Mouse (Mus musculus) stomach, embryonic 14.5 days (tissue): ENCODE measurements around the gene Tfap4. TPM values are rescaled to one million over a fixed set of nuclear protein-coding genes. Genes with fewer than 3 reads are reported as not detected.

ENCODE experiments used
- ATAC-seq: fragments of 200-750 bp; cut with Nextera tagmentation; 2 replicates; pipeline ENCODE4 v1.8.0; 2017; ENCODE audit warnings: low read depth, moderate TSS enrichment; ENCODE audit not compliant: insufficient number of reproducible peaks, insufficient read depth, low FRiP score
- H3K27ac ChIP-seq: fragments of 300-500 bp; sonication (generic); 2 replicates; pipeline ENCODE4 v1.5.1; 2014; ENCODE audit warnings: mild to moderate bottlenecking, low read length, moderate library complexity, mixed read lengths
- H3K27me3 ChIP-seq: fragments of 300-500 bp; sonication (generic); 2 replicates; pipeline ENCODE4 v1.6.1; 2014; ENCODE audit warnings: low read length, control low read depth, mixed read lengths; ENCODE audit not compliant: control insufficient read depth, insufficient read depth
- H3K36me3 ChIP-seq: fragments of 300-500 bp; sonication (generic); 2 replicates; pipeline ENCODE4 v1.6.1; 2014; ENCODE audit warnings: mild to moderate bottlenecking, control low read depth, low read length, moderate library complexity, mixed read lengths; ENCODE audit not compliant: control insufficient read depth, insufficient read depth
- H3K4me1 ChIP-seq: fragments of 300-500 bp; sonication (generic); 2 replicates; pipeline ENCODE4 v1.6.1; 2014; ENCODE audit warnings: low read length, control low read depth, mixed read lengths; ENCODE audit not compliant: control insufficient read depth, insufficient read depth
- H3K4me2 ChIP-seq: fragments of 300-500 bp; sonication (generic); replicated peaks from 2 replicates; pipeline ENCODE4 v1.6.1; 2014; ENCODE audit warnings: low read depth, low read length, control low read depth
- H3K4me3 ChIP-seq: fragments of 300-500 bp; sonication (generic); 2 replicates; pipeline ENCODE4 v1.5.1; 2014; ENCODE audit warnings: low read depth, low read length, control low read depth
- H3K9ac ChIP-seq: fragments of 300-500 bp; sonication (generic); replicated peaks from 2 replicates; pipeline ENCODE4 v1.6.1; 2014; ENCODE audit warnings: low read depth, mild to moderate bottlenecking, control low read depth, low read length, moderate library complexity, mixed read lengths
- H3K9me3 ChIP-seq: fragments of 300-500 bp; sonication (generic); 2 replicates; pipeline ENCODE4 v1.6.1; 2016; ENCODE audit warnings: low read depth, low read length, control low read depth; ENCODE audit not compliant: control insufficient read depth
- WGBS: fragments of 180-500 bp; shearing (Covaris S2); extraction: QIAGEN DNeasy Blood & Tissue Kit; methylation state at CpG from one replicate; pipeline ENCODE4 v1.1.7; 2014; 5-methylcytosine and 5-hydroxymethylcytosine counted together
- polyA plus RNA-seq: library from polyadenylated mRNA; unstranded; fragments of >200 nt; fragmentation: Nextera tagmentation; extraction: Ambion mirVana; gene quantifications from 2 replicates; pipeline ENCODE4 v1.2.1, GENCODE M21; 2014

The Tfap4 gene
- polyA plus RNA-seq, 1 experiment from 2014 or later = 24.9 TPM

GRCm38 (mm10) chr16:4602766-4603452 lies 43.3 kb upstream of the Tfap4 start:
- no peak overlapping the region for H3K9ac ChIP-seq

GRCm38 (mm10) chr16:4602189-4602588 lies 42.5 kb upstream of the Tfap4 start:
- H3K27ac ChIP-seq = peak overlapping the region; percentile 78; the same call in 1 of the 2 replicates
- no peaks in the 10 kb centered on the region for H3K9me3 ChIP-seq
- no peak overlapping the region for H3K4me3 ChIP-seq
- H3K4me1 ChIP-seq = peaks cover 94% of the 10 kb centered on the region
- H3K9ac ChIP-seq = no peak overlapping the region
- 25% methylated on average over 3 of the region's 3 CpGs for WGBS
- H3K27me3 ChIP-seq = no peaks in the 10 kb centered on the region
- H3K4me2 ChIP-seq = no peak overlapping the region
- peak; percentile 51 for ATAC-seq
- no peaks in the 10 kb centered on the region for H3K36me3 ChIP-seq

More at GRCm38 (mm10) chr16:4602766-4603452, 43.3 kb upstream of the Tfap4 start:
- ATAC-seq = 0 out of 2 replicates have a peak, but pooled peaks have one; percentile 38
- Histone ChIP-seq H3K4me3 (no peak overlapping the region), H3K4me1 (peaks cover 92% of the 10 kb centered on the region), H3K27ac (peak overlapping the region; percentile 78), H3K4me2 (peak overlapping the region; percentile 10; the same call in 1 of the 2 replicates), H3K27me3 (no peaks in the 10 kb centered on the region), H3K9me3 (no peaks in the 10 kb centered on the region), H3K36me3 (no peaks in the 10 kb centered on the region)
- 17% methylated on average over 7 of the region's 7 CpGs for WGBS

- Histone ChIP-seq H3K36me3 (no peaks in the 10 kb centered on the region), H3K27me3 (no peaks in the 10 kb centered on the region), H3K9ac (no peak overlapping the region), H3K9me3 (no peaks in the 10 kb centered on the region), H3K4me2 (no peak overlapping the region), H3K27ac (peak overlapping the region; percentile 33; the same call in 1 of the 2 replicates), H3K4me1 (peaks cover 94% of the 10 kb centered on the region), H3K4me3 (no peak overlapping the region)
- 66% methylated on average over 9 of the region's 9 CpGs for WGBS
- no peak for ATAC-seq
These were observed 41.2 kb upstream of the Tfap4 start for GRCm38 (mm10) chr16:4600701-4601310.

- H3K4me1 ChIP-seq = peaks cover 85% of the 10 kb centered on the region
- H3K27ac ChIP-seq = no peak overlapping the region
- no peak for ATAC-seq
- WGBS = 80% methylated on average over 3 of the region's 3 CpGs
- no peaks in the 10 kb centered on the region for H3K36me3 ChIP-seq
- no peak overlapping the region for H3K4me2 ChIP-seq
- H3K27me3 ChIP-seq = no peaks in the 10 kb centered on the region
- no peaks in the 10 kb centered on the region for H3K9me3 ChIP-seq
- H3K9ac ChIP-seq = no peak overlapping the region
- H3K4me3 ChIP-seq = no peak overlapping the region
These were observed 40.0 kb upstream of the Tfap4 start for GRCm38 (mm10) chr16:4599616-4600015.

GRCm38 (mm10) chr16:4598891-4599543 lies 39.4 kb upstream of the Tfap4 start:
- H3K4me2 ChIP-seq = 0 out of 2 replicates have a peak overlapping the region, but pooled peaks have one; percentile 8
- peak overlapping the region; percentile 21; the same call in 1 of the 2 replicates for H3K27ac ChIP-seq

GRCm38 (mm10) chr16:4598041-4598440 lies 38.4 kb upstream of the Tfap4 start:
- no peaks in the 10 kb centered on the region for H3K36me3 ChIP-seq
- no peak for ATAC-seq
- 74% methylated on average over 5 of the region's 5 CpGs for WGBS
- H3K4me2 ChIP-seq = peak overlapping the region; percentile 96
- H3K27ac ChIP-seq = 0 out of 2 replicates have a peak overlapping the region, but pooled peaks have one; percentile 15
- H3K9me3 ChIP-seq = no peaks in the 10 kb centered on the region
- no peak overlapping the region for H3K4me3 ChIP-seq
- no peak overlapping the region for H3K9ac ChIP-seq
- H3K4me1 ChIP-seq = peaks cover 75% of the 10 kb centered on the region
- no peaks in the 10 kb centered on the region for H3K27me3 ChIP-seq

More at GRCm38 (mm10) chr16:4598891-4599543, 39.4 kb upstream of the Tfap4 start:
- Histone ChIP-seq H3K36me3 (no peaks in the 10 kb centered on the region), H3K9ac (no peak overlapping the region; the same call in 1 of the 2 replicates), H3K4me3 (no peak overlapping the region), H3K4me1 (peaks cover 80% of the 10 kb centered on the region), H3K27me3 (no peaks in the 10 kb centered on the region), H3K9me3 (no peaks in the 10 kb centered on the region)
- no peak for ATAC-seq
- WGBS = 24% methylated on average over 6 of the region's 6 CpGs

GRCm38 (mm10) chr16:4597296-4597695 lies 37.6 kb upstream of the Tfap4 start:
- H3K4me2 ChIP-seq = peak overlapping the region; percentile 96
- no peaks in the 10 kb centered on the region for H3K9me3 ChIP-seq
- ATAC-seq = no peak
- no peak overlapping the region for H3K9ac ChIP-seq
- peak overlapping the region; percentile 10; the same call in 1 of the 2 replicates for H3K4me3 ChIP-seq
- H3K4me1 ChIP-seq = peaks cover 75% of the 10 kb centered on the region
- H3K36me3 ChIP-seq = no peaks in the 10 kb centered on the region
- peak overlapping the region; percentile 36; the same call in 1 of the 2 replicates for H3K27ac ChIP-seq
- WGBS = 52% methylated on average over 7 of the region's 7 CpGs
- H3K27me3 ChIP-seq = no peaks in the 10 kb centered on the region

GRCm38 (mm10) chr16:4596836-4597235 lies 37.2 kb upstream of the Tfap4 start:
- H3K4me3 ChIP-seq = peak overlapping the region; percentile 89; the same call in 1 of the 2 replicates
- peak overlapping the region; percentile 96 for H3K4me2 ChIP-seq
- H3K4me1 ChIP-seq = peaks cover 74% of the 10 kb centered on the region
- no peak overlapping the region for H3K9ac ChIP-seq
- no peaks in the 10 kb centered on the region for H3K27me3 ChIP-seq
- peak overlapping the region; percentile 92; the same call in 1 of the 2 replicates for H3K27ac ChIP-seq
- no peaks in the 10 kb centered on the region for H3K36me3 ChIP-seq
- WGBS = 47% methylated on average over 2 of the region's 2 CpGs
- H3K9me3 ChIP-seq = no peaks in the 10 kb centered on the region
- no peak for ATAC-seq
